Mouse (Mus musculus): Measurements from ENCODE around the gene Prickle2.

Gene Prickle2

DNA sequence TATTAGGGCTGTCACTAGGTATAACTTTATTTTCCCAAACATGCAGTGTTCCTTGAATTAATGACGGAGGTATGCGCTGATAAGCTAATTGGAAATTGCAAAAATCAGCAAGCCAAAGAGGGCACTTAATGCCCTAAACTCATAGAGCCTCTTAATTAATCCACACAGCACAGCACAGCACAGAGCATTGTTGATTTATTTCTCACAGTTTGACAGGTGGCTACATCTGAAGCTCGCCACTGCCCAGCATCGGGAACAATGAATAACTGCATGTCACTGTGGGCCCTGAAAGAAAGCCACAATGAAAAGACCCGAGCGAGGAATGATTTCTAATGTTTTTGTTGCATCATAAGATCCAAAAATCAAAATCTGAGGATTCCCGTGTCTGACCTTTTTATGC, 359.2 kb downstream of the Prickle2 start:
- no peak for DNase-seq

DNA sequence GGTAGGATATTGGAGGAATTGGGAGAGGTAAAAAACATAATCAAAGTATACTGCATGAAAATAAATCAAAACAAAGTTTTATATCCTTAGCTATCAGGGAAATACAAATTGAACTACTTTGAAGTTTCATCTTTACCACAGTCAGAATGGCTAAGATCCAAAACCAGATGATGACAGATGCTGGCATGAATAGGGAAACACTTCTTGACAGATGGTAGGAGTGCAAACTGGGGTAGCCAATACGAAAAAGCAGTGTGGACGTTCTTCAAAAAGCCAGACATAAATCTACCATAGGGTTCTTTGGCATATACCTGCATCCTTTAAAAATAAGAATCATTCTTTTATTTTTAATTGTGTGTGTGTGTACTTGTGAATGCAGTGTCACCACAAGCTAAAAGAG, 360.8 kb downstream of the Prickle2 start:
- DNase-seq: no peak

- DNase-seq: no peak
These were observed 361.4 kb downstream of the Prickle2 start for GRCm38 (mm10) chr6:92344588-92344987.

Data from kidney, postnatal 14 days (tissue).